Mouse (Mus musculus): ENCODE results near the gene Asb15.

Asb15 gene

DNA sequence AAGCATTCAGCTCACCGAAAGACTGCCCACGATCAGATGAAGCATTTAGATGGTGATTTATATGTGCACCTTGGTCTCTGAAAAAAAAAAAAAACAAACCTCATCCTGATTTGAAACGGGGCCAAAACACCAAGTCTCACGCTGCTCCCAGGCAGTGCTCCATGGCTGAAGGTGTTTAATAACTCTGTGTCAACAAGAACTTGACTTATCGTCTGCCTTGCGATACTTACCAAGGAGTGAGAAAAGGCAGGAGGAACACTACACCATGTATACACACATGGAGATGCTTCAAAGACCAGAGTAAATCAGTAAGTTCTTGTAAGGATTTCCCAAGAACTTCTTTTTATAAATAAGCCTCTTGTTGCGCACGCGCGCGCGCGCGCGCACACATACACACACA, 79.6 kb downstream of the Asb15 start:
- in situ Hi-C loops (cut with MboI, MseI): loop anchor here (5.0 kb wide), 1 partner anchor 70 kb away; no protein-coding TSS in a partner anchor

DNA sequence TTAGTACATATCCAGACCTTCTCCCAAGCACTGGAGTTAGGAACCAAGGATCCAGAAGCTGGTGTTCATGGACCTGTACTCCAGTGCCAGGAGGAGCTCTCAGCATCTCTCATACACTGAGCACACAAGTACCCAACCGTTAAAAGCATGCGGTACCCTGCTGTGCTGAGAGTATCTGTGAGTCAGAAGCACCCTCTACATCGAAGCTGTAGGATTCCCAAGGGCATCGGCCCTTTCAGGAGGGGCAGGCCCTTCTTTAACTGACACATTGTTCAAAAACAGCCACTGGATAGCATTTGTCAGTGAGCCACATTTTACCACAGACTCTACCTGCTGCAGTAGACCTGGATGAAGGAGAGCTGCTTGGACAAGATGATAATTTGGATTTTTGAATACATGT, 80.2 kb downstream of the Asb15 start:
- in situ Hi-C loops (cut with MboI, MseI): loop anchor here (5.0 kb wide), 1 partner anchor 71 kb away; no protein-coding TSS in a partner anchor

DNA sequence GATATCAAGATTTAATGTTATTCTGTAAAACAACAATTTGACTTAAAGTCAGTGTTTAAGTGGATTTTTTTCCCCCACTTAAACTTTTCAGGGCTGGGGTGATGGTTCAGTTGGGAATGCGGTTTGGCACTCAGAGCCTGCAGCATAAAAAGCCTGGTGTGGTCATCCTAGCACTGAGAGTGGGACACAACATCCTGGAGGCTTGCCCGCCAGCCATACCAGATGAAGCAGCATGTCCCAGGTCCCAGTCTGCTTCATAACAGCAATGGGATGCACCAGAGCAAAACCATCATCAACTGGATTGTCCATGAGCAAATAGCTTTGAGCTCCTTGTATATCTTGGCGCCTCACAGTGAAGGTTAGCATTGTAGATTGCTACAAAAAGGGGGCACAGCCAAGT, 80.7 kb downstream of the Asb15 start:
- in situ Hi-C loops (cut with MboI, MseI): loop anchor here (5.0 kb wide), 1 partner anchor 71 kb away; no protein-coding TSS in a partner anchor

DNA sequence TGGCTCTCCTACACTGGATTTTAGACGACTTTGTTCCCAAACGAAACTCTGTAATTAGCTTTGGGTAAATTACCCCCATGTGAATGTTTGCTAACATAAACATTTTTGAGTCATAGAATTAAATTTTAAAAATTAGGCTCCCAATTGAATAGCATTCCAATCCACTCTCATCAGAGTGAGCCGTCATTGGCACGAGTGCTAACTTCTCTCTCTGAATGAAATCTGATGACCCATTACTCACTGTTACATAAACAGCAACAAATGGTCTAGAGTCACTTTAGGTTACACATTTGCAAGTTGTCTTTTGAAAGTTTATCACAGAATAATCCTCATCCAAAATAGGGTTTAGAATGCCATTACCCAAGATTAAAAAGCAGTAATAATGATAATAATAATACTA, 81.6 kb downstream of the Asb15 start:
- in situ Hi-C loops (cut with MboI, MseI): loop anchor here (5.0 kb wide), 1 partner anchor 72 kb away; no protein-coding TSS in a partner anchor

DNA sequence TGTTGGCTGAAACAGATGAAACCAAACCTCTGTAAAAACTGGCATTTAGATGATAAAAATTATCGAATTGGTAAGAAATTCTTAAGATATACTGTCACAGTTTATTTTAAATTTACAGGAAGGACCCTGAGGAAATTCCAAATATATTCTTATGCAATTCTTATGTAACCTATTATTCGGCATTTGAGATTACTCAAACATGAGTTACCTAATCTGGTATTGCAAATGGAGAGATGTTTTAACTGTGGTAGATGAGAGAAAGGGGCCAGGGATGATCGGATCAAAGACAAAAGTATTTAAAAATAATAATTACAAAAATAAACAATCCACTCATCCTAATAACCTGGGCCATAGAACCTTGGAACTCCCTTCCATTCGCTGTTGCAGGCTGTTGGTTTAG, 82.4 kb downstream of the Asb15 start:
- in situ Hi-C loops (cut with MboI, MseI): no loop called here

DNA sequence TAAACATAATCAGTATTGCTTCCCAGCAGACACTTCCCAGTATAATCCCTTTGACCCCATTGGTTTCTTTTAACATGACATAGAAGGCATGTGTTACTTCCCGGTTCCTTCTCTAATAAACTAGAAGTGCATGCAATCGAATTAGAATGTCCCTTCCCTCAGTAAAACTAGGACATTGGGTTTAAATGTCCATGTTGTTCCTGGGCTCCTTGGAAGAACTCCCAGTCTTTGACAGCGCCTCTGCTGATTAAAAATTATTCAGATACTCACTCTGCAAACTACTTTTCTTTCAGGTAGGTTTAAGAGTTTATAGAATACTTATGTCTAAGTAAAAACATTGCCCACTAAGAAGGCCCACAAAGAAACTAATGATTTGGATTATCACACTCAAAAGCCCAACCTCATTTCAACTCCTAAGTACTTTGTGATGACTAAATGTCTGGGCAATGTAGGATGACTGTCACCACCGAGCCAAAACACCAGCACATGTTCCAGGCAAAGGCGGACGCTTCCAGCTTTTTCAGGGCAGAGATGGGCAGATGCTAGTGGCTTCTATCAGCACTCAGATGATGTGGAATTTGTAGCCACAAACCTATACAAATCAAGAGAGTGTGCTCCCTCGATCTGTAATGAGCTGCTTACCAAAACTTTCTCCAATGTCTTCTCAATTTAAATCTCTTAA, 84.3 kb downstream of the Asb15 start:
- in situ Hi-C loops (cut with MboI, MseI): no loop called here

DNA sequence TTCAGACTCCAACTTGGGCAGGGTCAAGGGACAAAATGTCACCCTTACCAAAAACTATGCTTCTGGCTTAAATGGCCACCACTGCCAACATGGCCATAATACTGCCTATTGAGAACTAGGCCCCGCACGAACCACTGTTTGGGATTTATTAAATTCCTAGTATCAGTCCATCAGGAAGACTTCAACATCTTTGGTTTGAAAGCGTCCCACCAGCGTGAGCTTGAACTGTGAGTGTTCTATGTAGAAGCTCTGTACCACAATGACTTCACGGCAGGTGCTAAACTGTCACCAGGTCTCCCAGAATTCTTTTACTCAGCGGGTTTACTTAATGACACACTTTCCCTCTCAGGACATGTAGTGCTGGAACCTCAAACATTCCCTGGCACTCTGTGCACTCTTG, 85.4 kb downstream of the Asb15 start:
- in situ Hi-C loops (cut with MboI, MseI): no loop called here

DNA sequence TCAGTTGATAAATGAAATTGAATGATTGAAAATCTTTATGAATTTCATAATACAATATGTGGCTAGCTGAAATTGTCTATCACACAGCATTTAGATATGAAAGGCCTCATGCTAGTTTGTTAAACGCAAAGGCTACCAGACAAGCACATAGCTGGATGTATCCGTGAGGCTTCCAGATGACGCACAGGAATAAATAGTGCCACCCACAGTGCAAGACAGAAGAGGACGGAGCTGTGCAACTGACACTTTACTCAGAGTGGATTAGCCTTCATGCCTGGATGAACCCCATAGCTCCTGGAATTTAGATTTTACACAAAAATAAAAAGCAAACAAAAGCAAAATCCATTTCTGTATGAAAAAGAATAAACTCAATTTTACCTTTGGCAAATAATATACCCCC, 86.0 kb downstream of the Asb15 start:
- in situ Hi-C loops (cut with MboI, MseI): no loop called here

DNA sequence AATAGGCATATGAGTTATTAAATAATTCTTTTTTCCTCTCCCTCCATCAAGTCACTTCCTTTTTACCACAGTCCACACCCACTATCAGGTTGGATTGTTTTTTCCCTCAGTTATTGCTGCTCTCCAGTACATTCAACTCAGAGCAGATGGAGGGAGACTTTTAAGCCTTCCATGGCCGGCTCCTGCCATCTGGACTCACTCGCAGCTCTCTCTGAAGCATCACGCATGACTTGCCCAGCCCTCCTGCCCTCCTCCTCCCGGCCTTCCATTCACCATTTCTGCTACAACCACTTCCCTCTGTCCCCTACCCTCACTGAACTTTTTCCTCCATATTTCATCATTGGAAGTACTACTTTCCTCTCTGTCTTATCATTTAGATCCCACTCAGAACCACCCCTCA, 88.8 kb downstream of the Asb15 start:
- in situ Hi-C loops (cut with MboI, MseI): no loop called here

DNA sequence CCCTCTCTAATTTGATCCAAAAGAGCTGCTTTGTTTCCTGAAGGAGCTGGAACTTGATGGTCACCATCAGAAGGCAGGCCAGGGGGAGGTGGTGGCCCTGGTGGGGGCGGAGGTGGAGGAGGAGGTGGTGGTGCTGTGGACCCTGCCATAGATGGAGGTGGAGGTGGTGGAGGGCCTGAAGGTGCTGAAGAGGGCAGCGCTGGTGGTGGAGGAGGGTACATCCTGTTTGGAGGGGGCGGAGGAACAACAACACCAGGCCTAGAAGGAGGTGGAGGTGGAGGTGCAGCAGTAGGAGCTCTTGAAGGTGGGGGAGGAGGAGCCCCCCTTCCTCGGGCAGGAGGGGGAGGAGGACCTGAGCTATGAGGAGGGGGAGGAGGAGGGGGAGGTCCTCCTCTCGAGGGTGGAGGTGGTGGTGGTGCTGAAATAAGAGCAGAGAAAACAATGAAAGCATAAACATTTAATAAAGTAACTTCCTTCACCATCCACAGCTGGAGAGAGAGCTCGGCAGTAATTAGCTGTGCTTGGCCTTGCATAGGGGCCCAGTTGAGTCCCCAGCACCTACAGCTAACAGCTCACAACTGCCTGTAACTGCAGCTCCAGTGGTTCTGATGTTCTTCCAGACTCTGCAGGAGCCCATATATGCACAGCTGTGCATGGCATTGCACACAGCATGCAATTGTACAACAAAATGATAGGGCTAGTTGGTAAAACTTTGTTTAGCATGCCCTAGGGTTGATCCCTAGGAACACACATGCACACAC, 91.5 kb downstream of the Asb15 start:
- in situ Hi-C loops (cut with MboI, MseI): no loop called here

DNA sequence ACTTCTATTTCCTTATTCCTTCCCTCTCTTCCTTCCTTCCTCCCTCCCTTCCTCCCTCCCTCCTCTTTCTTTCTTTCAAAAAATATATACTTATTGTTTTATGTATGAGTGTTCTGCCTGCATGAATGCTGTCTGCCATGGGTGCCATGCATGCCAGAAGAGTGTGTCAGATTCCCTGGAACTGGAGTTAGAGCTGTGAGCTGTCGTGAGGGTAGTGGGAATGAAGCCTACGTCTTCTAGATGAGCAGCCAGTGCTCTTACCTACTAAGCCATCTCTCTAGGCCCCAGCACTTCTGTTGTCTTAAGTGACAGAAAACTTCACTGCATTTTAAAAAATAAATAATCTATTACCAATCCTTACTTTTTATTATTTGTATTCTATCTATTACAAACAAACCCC, 93.0 kb downstream of the Asb15 start:
- in situ Hi-C loops (cut with MboI, MseI): no loop called here

DNA sequence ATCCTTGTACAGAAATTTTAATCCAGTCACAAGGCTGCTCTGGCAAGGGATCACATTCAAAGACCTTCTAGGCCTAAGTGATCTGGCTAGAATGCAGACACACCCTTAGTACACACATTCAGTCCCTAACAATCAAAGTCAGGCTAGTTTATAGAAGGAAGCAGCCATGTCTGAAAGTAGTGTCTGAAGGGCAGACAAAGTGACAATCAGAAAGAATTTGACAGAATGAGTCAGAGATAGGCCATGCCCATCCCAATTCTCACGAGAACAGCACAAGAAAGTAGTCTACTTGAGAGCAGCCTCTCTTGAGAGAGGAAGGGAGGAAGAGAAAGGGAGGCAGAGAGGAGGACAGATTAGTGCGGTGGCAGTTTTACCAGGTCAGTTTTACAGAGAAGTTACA, 94.2 kb downstream of the Asb15 start:
- in situ Hi-C loops (cut with MboI, MseI): no loop called here

All from regulatory T cell (primary cell).